Mouse (Mus musculus) cerebellum, postnatal 25 days (tissue): ENCODE measurements at regions not wholly inside any gene's neighbourhood (a gene's known extent, or its start where the extent isn't known, plus 50 kb on each side); places are given as distances from the start of the nearest gene placed in this dataset.

Experiments used
- DNase-seq, 2 experiments: peaks; one replicate each; pipeline ENCODE4 v3.0.0; 2021; ENCODE audit warnings: mixed read lengths in 2 of 2

GRCm38 (mm10) chr15:70034976-70035375, 3534.3 kb upstream of the Lrrc6 start:
- DNase-seq: peak in 1 of 2 experiments; percentile 8

GRCm38 (mm10) chr15:70029468-70029867, 3528.8 kb upstream of the Lrrc6 start:
- no peak for DNase-seq

GRCm38 (mm10) chr15:70012792-70013191, 3512.1 kb upstream of the Lrrc6 start:
- DNase-seq: no peak
